Mouse (Mus musculus): ENCODE results near the gene Pdzd2. TPM values are rescaled to one million over a fixed set of nuclear protein-coding genes. Genes with fewer than 3 reads are reported as not detected.
A peak's percentile ranks its signal among the peaks of the same experiment; 100 is the strongest.

The Pdzd2 gene
- polyA plus RNA-seq, 1 experiment from 2014 or later = 39.8 TPM

- 91% methylated on average over 3 of the region's 3 CpGs for WGBS
- peaks cover 47% of the 10 kb centered on the region for H3K36me3 ChIP-seq
Measured at GRCm38 (mm10) chr15:12346916-12347315, 392.8 kb downstream of the Pdzd2 start.

GRCm38 (mm10) chr15:12341401-12341758 is 398.3 kb downstream of the Pdzd2 start:
- WGBS = 57% methylated on average over 4 of the region's 4 CpGs
- no peak overlapping the region for H3K9ac ChIP-seq
- H3K36me3 ChIP-seq = peaks cover 23% of the 10 kb centered on the region
- no peak overlapping the region for H3K4me3 ChIP-seq
- no peak overlapping the region for H3K4me2 ChIP-seq
- peaks cover 2% of the 10 kb centered on the region; the same call in 1 of the 2 replicates for H3K4me1 ChIP-seq
- H3K9me3 ChIP-seq = no peaks in the 10 kb centered on the region
- H3K27ac ChIP-seq = no peak overlapping the region
- no peak for ATAC-seq (ENCODE audit: insufficient number of reproducible peaks, low FRiP score, low TSS enrichment, low read depth)
- no peaks in the 10 kb centered on the region for H3K27me3 ChIP-seq

More at GRCm38 (mm10) chr15:12346916-12347315, 392.8 kb downstream of the Pdzd2 start:
- Histone ChIP-seq H3K27ac (no peak overlapping the region), H3K4me1 (no peaks in the 10 kb centered on the region; the same call in 1 of the 2 replicates), H3K9ac (no peak overlapping the region), H3K4me3 (no peak overlapping the region), H3K4me2 (no peak overlapping the region), H3K27me3 (no peaks in the 10 kb centered on the region), H3K9me3 (no peaks in the 10 kb centered on the region)
- no peak for ATAC-seq (ENCODE audit: insufficient number of reproducible peaks, low FRiP score, low TSS enrichment, low read depth)

GRCm38 (mm10) chr15:12340536-12341400 is 399.0 kb downstream of the Pdzd2 start:
- no peaks in the 10 kb centered on the region for H3K9me3 ChIP-seq
- no peak overlapping the region for H3K27ac ChIP-seq
- no peak overlapping the region for H3K9ac ChIP-seq
- peaks cover 20% of the 10 kb centered on the region for H3K36me3 ChIP-seq
- ATAC-seq (ENCODE audit: insufficient number of reproducible peaks, low FRiP score, low TSS enrichment, low read depth) = no peak
- 67% methylated on average over 5 of the region's 5 CpGs for WGBS
- peaks cover 2% of the 10 kb centered on the region; the same call in 1 of the 2 replicates for H3K4me1 ChIP-seq
- no peaks in the 10 kb centered on the region for H3K27me3 ChIP-seq
- no peak overlapping the region for H3K4me2 ChIP-seq
- no peak overlapping the region for H3K4me3 ChIP-seq

- no peaks in the 10 kb centered on the region for H3K27me3 ChIP-seq
- 51% methylated on average over 3 of the region's 3 CpGs for WGBS
- no peak for ATAC-seq (ENCODE audit: insufficient number of reproducible peaks, low FRiP score, low TSS enrichment, low read depth)
Measured at GRCm38 (mm10) chr15:12337779-12338137, 402.0 kb downstream of the Pdzd2 start.

GRCm38 (mm10) chr15:12337030-12337778 is 402.5 kb downstream of the Pdzd2 start:
- H3K9ac ChIP-seq = no peak overlapping the region
- H3K4me2 ChIP-seq = no peak overlapping the region
- no peak for ATAC-seq (ENCODE audit: insufficient number of reproducible peaks, low FRiP score, low TSS enrichment, low read depth)
- peaks cover 4% of the 10 kb centered on the region; the same call in 1 of the 2 replicates for H3K36me3 ChIP-seq
- no peaks in the 10 kb centered on the region for H3K27me3 ChIP-seq
- no peak overlapping the region for H3K27ac ChIP-seq
- no peaks in the 10 kb centered on the region for H3K9me3 ChIP-seq
- H3K4me3 ChIP-seq = no peak overlapping the region
- 85% methylated on average over 4 of the region's 4 CpGs for WGBS
- peaks cover 2% of the 10 kb centered on the region; the same call in 1 of the 2 replicates for H3K4me1 ChIP-seq

More at GRCm38 (mm10) chr15:12337779-12338137, 402.0 kb downstream of the Pdzd2 start:
- Histone ChIP-seq H3K27ac (no peak overlapping the region), H3K9me3 (no peaks in the 10 kb centered on the region), H3K9ac (no peak overlapping the region), H3K4me3 (no peak overlapping the region), H3K4me2 (no peak overlapping the region), H3K36me3 (peaks cover 4% of the 10 kb centered on the region; the same call in 1 of the 2 replicates), H3K4me1 (peaks cover 2% of the 10 kb centered on the region; the same call in 1 of the 2 replicates)

GRCm38 (mm10) chr15:12334381-12334780 is 405.3 kb downstream of the Pdzd2 start:
- H3K27ac ChIP-seq = no peak overlapping the region
- WGBS = 84% methylated on average over 4 of the region's 4 CpGs
- no peak overlapping the region for H3K9ac ChIP-seq
- H3K4me3 ChIP-seq = no peak overlapping the region
- no peak for ATAC-seq (ENCODE audit: insufficient number of reproducible peaks, low FRiP score, low TSS enrichment, low read depth)
- H3K27me3 ChIP-seq = no peaks in the 10 kb centered on the region
- no peak overlapping the region for H3K4me2 ChIP-seq
- no peaks in the 10 kb centered on the region for H3K9me3 ChIP-seq
- H3K36me3 ChIP-seq = no peaks in the 10 kb centered on the region
- H3K4me1 ChIP-seq = peaks cover 3% of the 10 kb centered on the region; the same call in 1 of the 2 replicates

GRCm38 (mm10) chr15:12331300-12331699 is 408.4 kb downstream of the Pdzd2 start:
- ATAC-seq (ENCODE audit: insufficient number of reproducible peaks, low FRiP score, low TSS enrichment, low read depth) = no peak
- no peak overlapping the region for H3K4me3 ChIP-seq
- H3K36me3 ChIP-seq = no peaks in the 10 kb centered on the region; the same call in 1 of the 2 replicates
- no peaks in the 10 kb centered on the region for H3K27me3 ChIP-seq
- 51% methylated on average over 1 of the region's 1 CpGs for WGBS
- H3K27ac ChIP-seq = no peak overlapping the region
- H3K9me3 ChIP-seq = no peaks in the 10 kb centered on the region
- no peak overlapping the region for H3K4me2 ChIP-seq
- H3K4me1 ChIP-seq = peaks cover 4% of the 10 kb centered on the region; the same call in 1 of the 2 replicates
- no peak overlapping the region for H3K9ac ChIP-seq

GRCm38 (mm10) chr15:12330892-12331291 is 408.8 kb downstream of the Pdzd2 start:
- no peaks in the 10 kb centered on the region for H3K27me3 ChIP-seq
- no peaks in the 10 kb centered on the region for H3K9me3 ChIP-seq
- H3K27ac ChIP-seq = no peak overlapping the region
- no peak overlapping the region for H3K4me2 ChIP-seq
- no peak for ATAC-seq (ENCODE audit: insufficient number of reproducible peaks, low FRiP score, low TSS enrichment, low read depth)
- no peak overlapping the region for H3K4me3 ChIP-seq
- H3K4me1 ChIP-seq = peaks cover 5% of the 10 kb centered on the region; the same call in 1 of the 2 replicates
- H3K9ac ChIP-seq = no peak overlapping the region
- no peaks in the 10 kb centered on the region; the same call in 1 of the 2 replicates for H3K36me3 ChIP-seq

- peak overlapping the region; percentile 47; the same call in 1 of the 2 replicates for H3K27ac ChIP-seq
- H3K4me1 ChIP-seq = peaks cover 5% of the 10 kb centered on the region; the same call in 1 of the 2 replicates
- WGBS = 79% methylated on average over 3 of the region's 3 CpGs
- no peak overlapping the region for H3K4me2 ChIP-seq
- no peak overlapping the region for H3K9ac ChIP-seq
- no peaks in the 10 kb centered on the region; the same call in 1 of the 2 replicates for H3K36me3 ChIP-seq
- no peak for ATAC-seq (ENCODE audit: insufficient number of reproducible peaks, low FRiP score, low TSS enrichment, low read depth)
- no peak overlapping the region for H3K4me3 ChIP-seq
- H3K27me3 ChIP-seq = no peaks in the 10 kb centered on the region
- H3K9me3 ChIP-seq = no peaks in the 10 kb centered on the region
Measured at GRCm38 (mm10) chr15:12330389-12330788, 409.3 kb downstream of the Pdzd2 start.

- Histone ChIP-seq H3K9me3 (no peaks in the 10 kb centered on the region), H3K4me1 (peaks cover 8% of the 10 kb centered on the region), H3K4me3 (no peak overlapping the region; the same call in 1 of the 2 replicates), H3K36me3 (no peaks in the 10 kb centered on the region; the same call in 1 of the 2 replicates), H3K27ac (no peak overlapping the region), H3K27me3 (no peaks in the 10 kb centered on the region), H3K4me2 (no peak overlapping the region; the same call in 1 of the 2 replicates), H3K9ac (no peak overlapping the region)
- no peak for ATAC-seq (ENCODE audit: insufficient number of reproducible peaks, low FRiP score, low TSS enrichment, low read depth)
- WGBS = 93% methylated on average over 1 of the region's 1 CpGs
Measured at GRCm38 (mm10) chr15:12324326-12324725, 415.4 kb downstream of the Pdzd2 start.

GRCm38 (mm10) chr15:12322676-12323402 is 416.9 kb downstream of the Pdzd2 start:
- H3K4me2 ChIP-seq = peak overlapping the region; percentile 70
- H3K9me3 ChIP-seq = no peaks in the 10 kb centered on the region
- peak overlapping the region; percentile 98 for H3K4me3 ChIP-seq
- no peak for ATAC-seq (ENCODE audit: insufficient number of reproducible peaks, low FRiP score, low TSS enrichment, low read depth)
- H3K9ac ChIP-seq = peak overlapping the region; percentile 89; the same call in 1 of the 2 replicates
- peak overlapping the region; percentile 91; the same call in 1 of the 2 replicates for H3K27ac ChIP-seq
- H3K4me1 ChIP-seq = peaks cover 8% of the 10 kb centered on the region
- WGBS = 5% methylated on average over 9 of the region's 9 CpGs
- peaks cover 4% of the 10 kb centered on the region; the same call in 1 of the 2 replicates for H3K27me3 ChIP-seq
- H3K36me3 ChIP-seq = no peaks in the 10 kb centered on the region; the same call in 1 of the 2 replicates

All from limb, embryonic 15.5 days (tissue).